Mouse (Mus musculus) G1E (cell line): Measurements from ENCODE around the gene Rassf8. TPM values are rescaled to one million over a fixed set of nuclear protein-coding genes. Genes with fewer than 3 reads are reported as not detected.

Experiments used
- ATAC-seq: 2 replicates; pipeline ENCODE4 v1.8.0; 2016; ENCODE audit warnings: mild to moderate bottlenecking; ENCODE audit not compliant: insufficient number of reproducible peaks, poor library complexity, low FRiP score, severe bottlenecking; ENCODE audit errors: extremely low read depth
- DNase-seq: peaks from one replicate; pipeline ENCODE4 v3.0.0; 2012; ENCODE audit warnings: low spot score
- H3K27me3 ChIP-seq: 2 replicates; pipeline ENCODE4 v1.6.1; 2012; ENCODE audit warnings: mild to moderate bottlenecking, low read length, inconsistent platforms; ENCODE audit not compliant: insufficient read depth
- H3K36me3 ChIP-seq: replicated peaks from 2 replicates; pipeline ENCODE3; 2012; ENCODE audit warnings: mild to moderate bottlenecking, inconsistent platforms
- H3K4me1 ChIP-seq: 2 replicates; pipeline ENCODE4 v1.6.1; 2012; ENCODE audit warnings: low read depth, low read length, inconsistent platforms, mixed read lengths; ENCODE audit not compliant: insufficient read depth
- H3K4me3 ChIP-seq: 2 replicates; pipeline ENCODE4 v1.5.1; 2012; ENCODE audit warnings: low read depth, mild to moderate bottlenecking, inconsistent platforms, low read length, moderate library complexity, mixed read lengths
- H3K9me3 ChIP-seq: replicated peaks from 2 replicates; pipeline ENCODE4 v1.6.1; 2012; ENCODE audit warnings: inconsistent platforms
- CTCF ChIP-seq: IDR thresholded peaks from 2 replicates; pipeline ENCODE4 v1.5.1; 2012; ENCODE audit warnings: low read depth, low read length, inconsistent platforms, mixed read lengths
- GATA1 ChIP-seq: IDR thresholded peaks from 2 replicates; pipeline ENCODE4 v1.6.1; 2012; ENCODE audit warnings: borderline replicate concordance, low read length, inconsistent platforms, mixed read lengths
- GATA2 ChIP-seq: IDR thresholded peaks from 2 replicates; pipeline ENCODE4 v1.6.1; 2012; ENCODE audit warnings: low read depth, low read length, inconsistent platforms, borderline replicate concordance
- POLR2AphosphoS5 ChIP-seq: IDR thresholded peaks from 2 replicates; pipeline ENCODE4 v1.6.1; 2012; ENCODE audit warnings: low read depth, low read length, inconsistent platforms; ENCODE audit not compliant: insufficient replicate concordance
- TAL1 ChIP-seq: conservative IDR thresholded peaks from 2 replicates; pipeline ENCODE4 v1.6.1; 2012; ENCODE audit warnings: low read depth, low read length, inconsistent platforms, mixed read lengths
- polyA plus RNA-seq: library from polyadenylated mRNA; stranded (reverse); fragments of >175 nt; gene quantifications from 2 replicates; pipeline ENCODE4 v1.2.3, GENCODE M21; 2012
- total RNA-seq, 2 experiments: library from RNA; stranded (forward) in 1 of 2; stranded (reverse) in 1 of 2; fragments of 200-1000 nt in 1 of 2; fragments of >200 nt in 1 of 2; fragmentation: Nextera tagmentation in 1 of 2; gene quantifications; 2 replicates each; pipeline ENCODE4 v1.2.3; 2014 to 2017

Rassf8 gene
- total and polyA plus RNA-seq, 3 experiments, result 0.16 TPM; not detected in 2

DNA sequence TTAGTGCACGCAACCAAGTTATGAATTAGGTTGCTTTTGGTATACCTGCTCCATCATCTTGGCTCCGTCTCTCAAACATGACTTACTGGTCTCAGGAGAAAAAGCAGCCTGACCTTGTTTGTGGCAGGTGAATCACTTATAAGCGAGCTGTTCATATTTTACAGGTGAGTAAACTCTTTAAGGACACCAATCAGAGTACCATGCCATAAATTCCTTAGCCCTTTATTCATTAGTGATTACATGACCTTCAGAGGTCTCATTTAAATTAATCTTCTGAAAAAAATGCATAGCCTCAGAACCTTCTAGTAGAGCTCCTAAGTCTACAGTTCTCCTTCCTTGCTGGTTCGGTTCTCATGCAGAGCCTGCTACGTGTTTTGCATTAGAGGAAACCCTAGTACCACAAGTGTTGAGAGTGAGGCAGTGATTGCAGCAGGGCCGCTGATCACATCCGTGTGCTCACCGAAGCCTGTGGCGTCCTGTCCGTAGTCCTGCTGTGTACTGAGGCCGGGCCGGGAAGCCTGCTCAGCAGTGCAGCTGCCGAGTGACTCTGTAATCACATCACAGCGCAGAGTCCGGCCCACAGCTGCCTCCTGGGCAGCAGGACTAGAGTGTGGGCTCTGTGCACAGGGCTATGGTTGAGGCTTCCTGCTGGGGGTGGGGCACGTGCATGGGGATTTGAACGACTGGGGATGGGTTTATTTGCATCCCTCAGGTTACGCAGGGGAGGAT, 23.9 kb downstream of the Rassf8 start:
- TF ChIP-seq CTCF (no peak), GATA2 (no peak), TAL1 (no peak), POLR2AphosphoS5 (no peak), GATA1 (no peak)
- no peaks in the 10 kb centered on the region for H3K27me3 ChIP-seq
- no peaks in the 10 kb centered on the region for H3K36me3 ChIP-seq
- H3K4me3 ChIP-seq, result no peak overlapping the region
- no peaks in the 10 kb centered on the region for H3K4me1 ChIP-seq
- ATAC-seq, result no peak
- peaks cover 46% of the 10 kb centered on the region for H3K9me3 ChIP-seq
- no peak for DNase-seq

DNA sequence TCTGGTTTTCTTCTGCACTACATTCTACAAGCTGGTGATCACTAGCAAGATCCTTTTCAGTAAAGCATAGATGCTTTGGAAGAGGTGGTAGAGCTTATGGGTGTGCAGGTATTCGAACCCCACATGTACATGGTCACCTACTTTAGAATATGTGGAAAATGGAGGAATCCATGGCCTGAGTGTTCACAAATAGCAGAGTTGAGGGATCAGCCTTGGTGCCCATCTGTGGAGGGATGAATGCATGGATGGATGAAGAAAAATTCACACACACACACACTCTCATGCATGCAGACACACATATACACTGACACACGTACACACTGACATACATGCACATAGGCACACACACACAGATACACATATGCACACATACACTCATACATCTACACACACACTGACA, 27.9 kb downstream of the Rassf8 start:
- Histone ChIP-seq H3K4me1 (no peaks in the 10 kb centered on the region), H3K4me3 (no peak overlapping the region), H3K27me3 (no peaks in the 10 kb centered on the region), H3K9me3 (peaks cover 42% of the 10 kb centered on the region), H3K36me3 (no peaks in the 10 kb centered on the region)
- ATAC-seq (no peak), DNase-seq (no peak)
- no peak for TF ChIP-seq POLR2AphosphoS5
- TF ChIP-seq GATA1, result no peak
- TF ChIP-seq GATA2, result no peak
- no peak for TF ChIP-seq CTCF
- TF ChIP-seq TAL1, result no peak

DNA sequence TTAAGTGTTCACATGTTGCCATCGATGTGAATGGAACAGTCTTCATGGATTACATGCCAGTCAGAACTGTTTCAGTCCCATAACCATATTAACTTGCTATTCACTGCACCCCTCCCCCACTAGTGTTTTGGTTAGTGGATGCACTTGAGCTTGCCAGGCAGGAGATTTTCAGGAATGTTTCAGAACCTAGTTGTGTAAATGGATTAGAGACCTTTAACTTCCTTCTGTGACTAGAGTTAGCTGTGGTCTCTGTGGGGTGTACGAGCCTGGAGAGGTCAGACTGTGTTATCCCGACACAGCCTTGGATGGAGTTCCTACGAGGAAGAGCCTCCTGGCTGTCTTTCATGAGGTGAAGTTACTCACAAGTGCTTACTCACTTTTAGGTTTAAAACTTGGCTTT, 29.7 kb downstream of the Rassf8 start:
- Histone ChIP-seq H3K9me3 (peaks cover 36% of the 10 kb centered on the region), H3K27me3 (no peaks in the 10 kb centered on the region), H3K36me3 (no peaks in the 10 kb centered on the region), H3K4me3 (no peak overlapping the region), H3K4me1 (no peaks in the 10 kb centered on the region)
- TF ChIP-seq GATA1, result no peak
- TF ChIP-seq CTCF, result no peak
- no peak for TF ChIP-seq TAL1
- no peak for TF ChIP-seq POLR2AphosphoS5
- TF ChIP-seq GATA2, result no peak
- no peak for DNase-seq
- no peak for ATAC-seq

DNA sequence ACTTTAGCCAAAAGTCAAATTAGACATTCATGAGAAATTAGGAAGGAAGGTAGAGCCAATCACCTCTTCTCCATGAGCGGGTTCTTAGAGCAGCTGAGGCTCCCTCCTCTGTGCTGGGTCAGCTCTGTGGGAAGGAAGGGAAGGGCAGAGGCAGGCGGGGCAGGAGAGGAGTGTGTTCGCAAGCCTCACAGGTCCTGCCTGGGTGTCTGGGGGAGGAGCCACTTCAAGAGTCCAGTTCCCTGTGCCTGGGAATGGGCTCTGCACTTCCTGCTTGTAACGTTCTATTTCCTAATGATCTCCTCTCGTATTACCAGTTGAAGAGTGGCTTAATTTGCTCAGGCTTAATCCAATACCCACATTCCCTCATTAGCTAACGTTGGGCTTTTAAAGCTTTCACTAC, 32.8 kb downstream of the Rassf8 start:
- H3K4me3 ChIP-seq, result no peak overlapping the region
- ATAC-seq, result no peak
- no peak for DNase-seq
- H3K36me3 ChIP-seq, result no peaks in the 10 kb centered on the region
- H3K9me3 ChIP-seq, result peaks cover 45% of the 10 kb centered on the region
- H3K4me1 ChIP-seq, result no peaks in the 10 kb centered on the region
- no peaks in the 10 kb centered on the region for H3K27me3 ChIP-seq
- TF ChIP-seq POLR2AphosphoS5 (no peak), GATA2 (no peak), GATA1 (no peak), TAL1 (no peak), CTCF (no peak)

DNA sequence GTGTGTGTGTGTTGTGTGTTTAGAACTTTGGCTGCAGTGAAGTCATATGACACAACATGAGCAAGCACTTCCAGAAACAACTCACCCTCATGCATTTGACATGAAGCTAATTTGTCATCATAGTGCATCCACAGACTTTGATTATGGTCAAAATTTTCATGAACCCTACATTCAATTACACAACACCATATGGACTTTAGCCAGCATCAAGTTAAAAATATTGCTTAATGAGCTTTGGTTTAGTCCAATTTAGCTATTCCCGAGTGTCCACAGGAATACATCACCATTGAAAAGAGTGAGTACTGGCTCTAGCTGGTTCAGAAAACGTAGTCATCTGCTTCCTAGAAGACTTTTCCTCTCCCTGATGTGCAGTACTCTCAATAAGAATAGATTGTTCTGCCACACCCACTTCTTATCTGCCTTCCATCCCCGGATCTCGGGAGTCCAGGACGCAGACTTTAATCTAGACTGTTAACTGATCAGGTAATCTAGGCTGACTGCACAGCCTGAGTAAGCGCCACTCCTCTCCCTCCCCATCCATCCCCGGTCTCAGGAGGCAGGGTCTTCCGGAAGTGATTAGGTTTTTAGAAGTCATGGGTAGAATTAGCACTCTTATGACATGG, 33.7 kb downstream of the Rassf8 start:
- no peaks in the 10 kb centered on the region for H3K36me3 ChIP-seq
- peaks cover 41% of the 10 kb centered on the region for H3K9me3 ChIP-seq
- H3K4me1 ChIP-seq, result no peaks in the 10 kb centered on the region
- TF ChIP-seq POLR2AphosphoS5 (no peak), GATA2 (no peak)
- DNase-seq (no peak), ATAC-seq (no peak)
- no peak overlapping the region for H3K4me3 ChIP-seq
- H3K27me3 ChIP-seq, result no peaks in the 10 kb centered on the region

DNA sequence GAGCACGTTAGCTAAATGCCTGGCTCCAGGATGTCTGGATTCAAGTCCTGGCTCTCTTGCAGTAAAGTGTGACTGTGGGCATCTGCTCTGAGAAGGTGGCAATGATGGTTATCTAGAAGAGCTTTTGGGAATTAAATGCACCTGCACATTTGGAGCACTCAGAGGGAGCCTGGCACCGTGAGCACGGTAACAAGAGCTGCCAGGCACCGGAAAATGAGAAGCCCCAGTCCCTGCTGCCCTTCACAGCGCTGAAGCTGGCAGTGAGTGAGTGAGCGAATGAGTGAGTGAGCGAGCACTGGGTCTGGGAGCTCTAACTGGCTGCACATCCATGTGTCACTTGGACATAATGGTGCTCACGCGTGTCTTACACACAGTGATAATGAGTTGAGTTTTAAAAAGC, 34.7 kb downstream of the Rassf8 start:
- ATAC-seq (no peak), DNase-seq (no peak)
- H3K4me1 ChIP-seq, result no peaks in the 10 kb centered on the region
- H3K27me3 ChIP-seq, result no peaks in the 10 kb centered on the region
- no peak overlapping the region for H3K4me3 ChIP-seq
- H3K36me3 ChIP-seq, result no peaks in the 10 kb centered on the region
- peaks cover 36% of the 10 kb centered on the region for H3K9me3 ChIP-seq
- no peak for TF ChIP-seq GATA2
- TF ChIP-seq POLR2AphosphoS5, result no peak
- no peak for TF ChIP-seq TAL1
- TF ChIP-seq GATA1, result no peak
- no peak for TF ChIP-seq CTCF
